Mouse (Mus musculus) CH12.LX (cell line): ENCODE results near the gene Foxs1.

Source experiments
- BHLHE40 ChIP-seq: IDR thresholded peaks from 2 replicates; pipeline ENCODE4 v1.6.1; 2011; ENCODE audit warnings: mild to moderate bottlenecking, low read depth, low read length, improper control_type of control experiment
- CTCF ChIP-seq, 2 experiments: IDR thresholded peaks in 1 of 2; conservative IDR thresholded peaks in 1 of 2; 2 replicates each; pipeline ENCODE4 v1.5.1; 2011 to 2012; ENCODE audit warnings: low read depth in 2 of 2, low read length in 2 of 2, improper control_type of control experiment in 1 of 2, inconsistent platforms in 1 of 2, mild to moderate bottlenecking in 1 of 2, moderate library complexity in 1 of 2
- EP300 ChIP-seq: IDR thresholded peaks from 2 replicates; pipeline ENCODE4 v1.6.1; 2011; ENCODE audit warnings: low read length, improper control_type of control experiment
- POLR2A ChIP-seq: IDR thresholded peaks from 2 replicates; pipeline ENCODE4 v1.6.1; 2011; ENCODE audit warnings: low read depth, mild to moderate bottlenecking, improper control_type of control experiment, low read length
- SMC3 ChIP-seq: IDR thresholded peaks from 2 replicates; pipeline ENCODE4 v1.6.1; 2011; ENCODE audit warnings: low read depth, low read length, improper control_type of control experiment
- TBP ChIP-seq: conservative IDR thresholded peaks from 2 replicates; pipeline ENCODE4 v1.6.1; 2011; ENCODE audit warnings: low read depth, low read length, improper control_type of control experiment

- TF ChIP-seq TBP (no peak), CTCF (conservative IDR thresholded peaks at IDR 0.05 in 1 of 2, IDR thresholded peaks at IDR 0.05 in 1 of 2; ENCODE audit: low read depth in 2 of 2, low read length in 2 of 2) (no peak), SMC3 (no peak), EP300 (no peak), POLR2A (no peak), BHLHE40 (no peak)
These were observed 11.0 kb upstream of the Foxs1 start for GRCm38 (mm10) chr2:152944013-152944412.
